Mouse (Mus musculus): ENCODE results near the gene 5430419D17Rik. TPM values are rescaled to one million over a fixed set of nuclear protein-coding genes. Genes with fewer than 3 reads are reported as not detected.

5430419D17Rik gene
- polyA plus RNA-seq, 1 experiment: 0.27 TPM

DNA sequence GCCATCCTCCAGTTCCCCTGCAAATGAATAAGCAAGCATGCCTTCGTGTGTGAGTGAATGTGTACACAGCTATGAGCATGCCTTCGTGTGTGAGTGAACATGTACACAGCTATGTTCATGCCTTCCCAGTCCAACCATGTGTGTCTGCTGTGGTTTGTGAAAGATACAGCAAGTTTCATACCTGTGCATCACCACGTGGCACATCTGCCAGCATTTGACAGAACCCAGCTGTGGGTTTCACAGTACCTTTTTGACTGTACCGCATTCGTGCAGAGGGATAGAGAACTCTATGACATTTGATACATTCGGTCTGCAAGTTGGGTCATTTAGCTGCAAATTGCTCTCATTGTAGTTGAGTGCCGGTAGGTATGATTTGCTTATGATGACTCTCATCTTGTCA, 140.3 kb downstream of the 5430419D17Rik start:
- TF ChIP-seq MAX (IDR thresholded peaks at IDR 0.05) (no peak), CEBPB (IDR thresholded peaks at IDR 0.05; ENCODE audit: low read depth) (no peak), USF1 (IDR thresholded peaks at IDR 0.05; ENCODE audit: low read depth) (no peak), MYOG (IDR thresholded peaks at IDR 0.05; ENCODE audit: control insufficient read depth, extremely low read depth, insufficient read length) (no peak), MYOD1 (IDR thresholded peaks at IDR 0.05; ENCODE audit: control insufficient read depth, insufficient read length, low read depth) (no peak), CTCF (IDR thresholded peaks at IDR 0.05; ENCODE audit: control insufficient read depth, insufficient read depth, insufficient read length) (no peak), FOSL1 (IDR thresholded peaks at IDR 0.05; ENCODE audit: insufficient read depth, low read length, poor library complexity, severe bottlenecking) (no peak)
- Histone ChIP-seq H3K4me3 (ENCODE audit: insufficient read depth, poor library complexity, severe bottlenecking) (no peak overlapping the region), H3K79me2 (ENCODE audit: control insufficient read depth, insufficient read depth) (no peaks in the 10 kb centered on the region), H3K27me3 (ENCODE audit: control insufficient read depth, insufficient read depth, insufficient read length) (no peaks in the 10 kb centered on the region), H3K79me3 (ENCODE audit: low read depth) (no peaks in the 10 kb centered on the region), H3ac (ENCODE audit: control insufficient read depth, insufficient read length, low read depth) (no peak overlapping the region), H3K36me3 (ENCODE audit: control insufficient read depth, insufficient read depth) (no peaks in the 10 kb centered on the region)

GRCm38 (mm10) chr7:131317587-131317986, 143.4 kb downstream of the 5430419D17Rik start:
- no peaks in the 10 kb centered on the region for H3K79me3 ChIP-seq (ENCODE audit: low read depth)
- no peaks in the 10 kb centered on the region for H3K27me3 ChIP-seq (ENCODE audit: control insufficient read depth, insufficient read depth, insufficient read length)
- H3ac ChIP-seq (ENCODE audit: control insufficient read depth, insufficient read length, low read depth): no peak overlapping the region
- no peak overlapping the region for H3K4me3 ChIP-seq (ENCODE audit: insufficient read depth, poor library complexity, severe bottlenecking)
- H3K79me2 ChIP-seq (ENCODE audit: control insufficient read depth, insufficient read depth): no peaks in the 10 kb centered on the region
- TF ChIP-seq CTCF (IDR thresholded peaks at IDR 0.05; ENCODE audit: control insufficient read depth, insufficient read depth, insufficient read length) (no peak), FOSL1 (IDR thresholded peaks at IDR 0.05; ENCODE audit: insufficient read depth, low read length, poor library complexity, severe bottlenecking) (no peak), USF1 (IDR thresholded peaks at IDR 0.05; ENCODE audit: low read depth) (peak; percentile 65)
- no peaks in the 10 kb centered on the region for H3K36me3 ChIP-seq (ENCODE audit: control insufficient read depth, insufficient read depth)

DNA sequence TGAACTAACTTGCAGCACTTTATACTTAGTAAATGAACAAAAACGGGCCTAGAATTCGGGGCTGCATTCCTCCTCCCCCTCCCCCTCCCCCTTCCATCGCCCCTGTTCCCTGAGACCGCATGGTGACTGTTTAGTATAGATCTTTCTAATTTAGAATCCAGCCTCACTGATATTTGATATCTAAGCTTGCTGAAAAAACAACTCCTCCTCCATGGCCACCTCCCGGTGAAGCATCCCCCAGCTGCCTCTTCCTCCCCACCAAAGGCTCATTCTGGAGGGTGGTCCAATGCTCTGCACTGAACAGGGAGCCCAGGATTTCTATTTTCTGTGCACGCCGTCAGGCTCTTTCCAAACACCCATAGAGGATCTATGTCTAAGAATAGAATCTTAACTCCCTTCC, 144.1 kb downstream of the 5430419D17Rik start:
- H3ac ChIP-seq (ENCODE audit: control insufficient read depth, insufficient read length, low read depth): no peak overlapping the region
- TF ChIP-seq MAX (IDR thresholded peaks at IDR 0.05) (no peak), USF1 (IDR thresholded peaks at IDR 0.05; ENCODE audit: low read depth) (no peak), CEBPB (IDR thresholded peaks at IDR 0.05; ENCODE audit: low read depth) (no peak), CTCF (IDR thresholded peaks at IDR 0.05; ENCODE audit: control insufficient read depth, insufficient read depth, insufficient read length) (no peak), MYOD1 (IDR thresholded peaks at IDR 0.05; ENCODE audit: control insufficient read depth, insufficient read length, low read depth) (no peak), MYOG (IDR thresholded peaks at IDR 0.05; ENCODE audit: control insufficient read depth, extremely low read depth, insufficient read length) (no peak), FOSL1 (IDR thresholded peaks at IDR 0.05; ENCODE audit: insufficient read depth, low read length, poor library complexity, severe bottlenecking) (no peak)
- no peaks in the 10 kb centered on the region for H3K27me3 ChIP-seq (ENCODE audit: control insufficient read depth, insufficient read depth, insufficient read length)
- H3K79me3 ChIP-seq (ENCODE audit: low read depth): no peaks in the 10 kb centered on the region
- no peak overlapping the region for H3K4me3 ChIP-seq (ENCODE audit: insufficient read depth, poor library complexity, severe bottlenecking)
- H3K36me3 ChIP-seq (ENCODE audit: control insufficient read depth, insufficient read depth): no peaks in the 10 kb centered on the region
- H3K79me2 ChIP-seq (ENCODE audit: control insufficient read depth, insufficient read depth): no peaks in the 10 kb centered on the region

DNA sequence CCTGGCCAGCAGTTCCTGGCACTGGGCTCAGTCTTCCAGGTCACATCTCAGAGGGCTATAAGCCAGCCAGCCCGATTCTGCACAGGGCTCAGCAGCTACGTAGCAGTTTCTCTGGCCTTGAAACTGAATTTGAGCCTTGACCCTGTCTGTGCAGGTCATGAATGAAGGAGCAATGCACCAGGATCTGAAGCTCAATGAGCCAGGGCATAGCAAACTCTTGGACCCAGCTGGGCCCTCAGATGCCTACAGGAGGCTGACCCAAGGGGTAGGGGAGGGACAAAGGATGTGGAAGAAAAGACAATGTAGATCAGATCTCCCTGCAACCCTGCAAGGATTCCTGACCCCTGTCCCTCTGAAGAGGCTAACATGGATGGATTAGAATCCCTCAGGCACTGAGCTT, 148.0 kb downstream of the 5430419D17Rik start, which contains the start of gene Cuzd1:
TSS of gene Cuzd1 (minus strand) at position 101 of the 400 bp plus-strand sequence.
- no peak within 1 kb of the TSS for H3ac ChIP-seq (ENCODE audit: control insufficient read depth, insufficient read length, low read depth)
- H3K36me3 ChIP-seq (ENCODE audit: control insufficient read depth, insufficient read depth): no peaks in the 10 kb centered on the region
- H3K79me3 ChIP-seq (ENCODE audit: low read depth): no peaks in the 10 kb centered on the region
- H3K27me3 ChIP-seq (ENCODE audit: control insufficient read depth, insufficient read depth, insufficient read length): no peaks in the 10 kb centered on the region
- TF ChIP-seq MYOG (IDR thresholded peaks at IDR 0.05; ENCODE audit: control insufficient read depth, extremely low read depth, insufficient read length) (no peak), CEBPB (IDR thresholded peaks at IDR 0.05; ENCODE audit: low read depth) (no peak), FOSL1 (IDR thresholded peaks at IDR 0.05; ENCODE audit: insufficient read depth, low read length, poor library complexity, severe bottlenecking) (no peak), MYOD1 (IDR thresholded peaks at IDR 0.05; ENCODE audit: control insufficient read depth, insufficient read length, low read depth) (no peak), CTCF (IDR thresholded peaks at IDR 0.05; ENCODE audit: control insufficient read depth, insufficient read depth, insufficient read length) (no peak), USF1 (IDR thresholded peaks at IDR 0.05; ENCODE audit: low read depth) (no peak), MAX (IDR thresholded peaks at IDR 0.05) (no peak)
- no peak within 1 kb of the TSS for H3K4me3 ChIP-seq (ENCODE audit: insufficient read depth, poor library complexity, severe bottlenecking)
- H3K79me2 ChIP-seq (ENCODE audit: control insufficient read depth, insufficient read depth): no peaks in the 10 kb centered on the region

DNA sequence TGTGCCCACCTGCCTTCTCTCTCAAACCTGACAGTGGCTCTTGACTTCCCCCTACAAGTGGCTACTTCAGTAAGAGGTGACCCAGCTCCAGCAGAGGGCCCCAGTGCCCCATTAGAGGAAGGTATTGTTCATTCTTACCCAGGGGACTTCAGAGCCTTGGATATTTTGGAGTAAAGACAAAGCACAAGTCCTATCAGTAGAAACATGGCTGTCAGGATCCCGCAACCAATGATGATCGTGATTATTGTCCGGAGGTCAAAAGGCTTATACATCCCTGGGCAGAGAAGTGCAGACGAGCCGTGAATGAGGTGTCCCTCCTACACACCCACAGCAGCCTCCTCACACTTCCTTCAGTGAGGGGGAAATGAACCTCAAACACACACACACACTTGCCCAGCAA, 152.9 kb downstream of the 5430419D17Rik start:
- H3K4me3 ChIP-seq (ENCODE audit: insufficient read depth, poor library complexity, severe bottlenecking): no peak overlapping the region

GRCm38 (mm10) chr7:131329416-131329815, 155.2 kb downstream of the 5430419D17Rik start, which contains the start of gene Fam24b:
Fam24b (minus strand) TSS chr7:131329516.
- Histone ChIP-seq H3K36me3 (ENCODE audit: control insufficient read depth, insufficient read depth) (no peaks in the 10 kb centered on the region), H3K27me3 (ENCODE audit: control insufficient read depth, insufficient read depth, insufficient read length) (no peaks in the 10 kb centered on the region), H3ac (ENCODE audit: control insufficient read depth, insufficient read length, low read depth) (no peak within 1 kb of the TSS), H3K4me3 (ENCODE audit: insufficient read depth, poor library complexity, severe bottlenecking) (no peak within 1 kb of the TSS), H3K79me3 (ENCODE audit: low read depth) (no peaks in the 10 kb centered on the region), H3K79me2 (ENCODE audit: control insufficient read depth, insufficient read depth) (no peaks in the 10 kb centered on the region)
- no peak for TF ChIP-seq CEBPB (IDR thresholded peaks at IDR 0.05; ENCODE audit: low read depth)
- no peak for TF ChIP-seq MYOG (IDR thresholded peaks at IDR 0.05; ENCODE audit: control insufficient read depth, extremely low read depth, insufficient read length)
- TF ChIP-seq MYOD1 (IDR thresholded peaks at IDR 0.05; ENCODE audit: control insufficient read depth, insufficient read length, low read depth): no peak

More for the DNA sequence above, 152.9 kb downstream of the 5430419D17Rik start:
- H3K79me3 ChIP-seq (ENCODE audit: low read depth): no peaks in the 10 kb centered on the region
- no peaks in the 10 kb centered on the region for H3K79me2 ChIP-seq (ENCODE audit: control insufficient read depth, insufficient read depth)
- no peaks in the 10 kb centered on the region for H3K27me3 ChIP-seq (ENCODE audit: control insufficient read depth, insufficient read depth, insufficient read length)
- H3ac ChIP-seq (ENCODE audit: control insufficient read depth, insufficient read length, low read depth): no peak overlapping the region
- TF ChIP-seq FOSL1 (IDR thresholded peaks at IDR 0.05; ENCODE audit: insufficient read depth, low read length, poor library complexity, severe bottlenecking): no peak
- no peak for TF ChIP-seq USF1 (IDR thresholded peaks at IDR 0.05; ENCODE audit: low read depth)
- no peak for TF ChIP-seq CTCF (IDR thresholded peaks at IDR 0.05; ENCODE audit: control insufficient read depth, insufficient read depth, insufficient read length)
- TF ChIP-seq MAX (IDR thresholded peaks at IDR 0.05): no peak
- TF ChIP-seq MYOD1 (IDR thresholded peaks at IDR 0.05; ENCODE audit: control insufficient read depth, insufficient read length, low read depth): no peak
- no peak for TF ChIP-seq MYOG (IDR thresholded peaks at IDR 0.05; ENCODE audit: control insufficient read depth, extremely low read depth, insufficient read length)
- no peak for TF ChIP-seq CEBPB (IDR thresholded peaks at IDR 0.05; ENCODE audit: low read depth)
- no peaks in the 10 kb centered on the region for H3K36me3 ChIP-seq (ENCODE audit: control insufficient read depth, insufficient read depth)

Measured in C2C12 (cell line).